Mouse (Mus musculus) effector memory CD4-positive, alpha-beta T cell, adult 5 months (primary cell): ENCODE data around the gene Rgsl1. TPM values are rescaled to one million over a fixed set of nuclear protein-coding genes. Genes with fewer than 3 reads are reported as not detected.

Experiments used
- polyA plus RNA-seq: library from polyadenylated mRNA; unstranded; fragments of 100-300 nt; shearing (Covaris generic); gene quantifications from one replicate; pipeline ENCODE4 v1.2.1, GENCODE M21; 2017

The Rgsl1 gene
- polyA plus RNA-seq = not detected

GRCm38 (mm10) chr1:153844042-153844441 lies at the start of gene Rgsl1:
Rgsl1 (minus strand) TSS chr1:153844142.

GRCm38 (mm10) chr1:153891442-153891841 lies 47.5 kb upstream of the Rgsl1 start, which contains the start of gene Teddm1a:
Teddm1a (plus strand) TSS chr1:153891742.

GRCm38 (mm10) chr1:153874045-153874444 lies 30.1 kb upstream of the Rgsl1 start, which contains the start of gene Teddm1b:
Teddm1b (plus strand) TSS chr1:153874345.

GRCm38 (mm10) chr1:153749211-153749801 lies 94.6 kb downstream of the Rgsl1 start, which contains the start of gene Rnasel:
Rnasel (plus strand) TSS chr1:153749426.

GRCm38 (mm10) chr1:153740145-153740544 lies 103.8 kb downstream of the Rgsl1 start, which contains the start of gene Rgs16:
Rgs16 (plus strand) TSS chr1:153740349.

Other genes starting within 250 kb of the Rgsl1 start
- 0.24 TPM for gene Rgs8, start 191.1 kb downstream of the Rgsl1 start, polyA plus RNA-seq
- gene Rgs16, start 103.8 kb downstream of the Rgsl1 start, polyA plus RNA-seq = 56.7 TPM
- gene Rnasel, start 94.7 kb downstream of the Rgsl1 start, polyA plus RNA-seq = 13.1 TPM
- gene Teddm1b, start 30.2 kb upstream of the Rgsl1 start, polyA plus RNA-seq = not detected
- gene Teddm1a, start 47.6 kb upstream of the Rgsl1 start, polyA plus RNA-seq = not detected
- 45.0 TPM for gene Glul, start 55.8 kb upstream of the Rgsl1 start, polyA plus RNA-seq
- 0.46 TPM for gene Teddm2, start 56.1 kb upstream of the Rgsl1 start, polyA plus RNA-seq